Mouse (Mus musculus): ENCODE measurements around the gene Ugt1a6a. TPM values are rescaled to one million over a fixed set of nuclear protein-coding genes. Genes with fewer than 3 reads are reported as not detected.

The Ugt1a6a gene
- polyA plus RNA-seq, 1 experiment, result 16.4 TPM

DNA sequence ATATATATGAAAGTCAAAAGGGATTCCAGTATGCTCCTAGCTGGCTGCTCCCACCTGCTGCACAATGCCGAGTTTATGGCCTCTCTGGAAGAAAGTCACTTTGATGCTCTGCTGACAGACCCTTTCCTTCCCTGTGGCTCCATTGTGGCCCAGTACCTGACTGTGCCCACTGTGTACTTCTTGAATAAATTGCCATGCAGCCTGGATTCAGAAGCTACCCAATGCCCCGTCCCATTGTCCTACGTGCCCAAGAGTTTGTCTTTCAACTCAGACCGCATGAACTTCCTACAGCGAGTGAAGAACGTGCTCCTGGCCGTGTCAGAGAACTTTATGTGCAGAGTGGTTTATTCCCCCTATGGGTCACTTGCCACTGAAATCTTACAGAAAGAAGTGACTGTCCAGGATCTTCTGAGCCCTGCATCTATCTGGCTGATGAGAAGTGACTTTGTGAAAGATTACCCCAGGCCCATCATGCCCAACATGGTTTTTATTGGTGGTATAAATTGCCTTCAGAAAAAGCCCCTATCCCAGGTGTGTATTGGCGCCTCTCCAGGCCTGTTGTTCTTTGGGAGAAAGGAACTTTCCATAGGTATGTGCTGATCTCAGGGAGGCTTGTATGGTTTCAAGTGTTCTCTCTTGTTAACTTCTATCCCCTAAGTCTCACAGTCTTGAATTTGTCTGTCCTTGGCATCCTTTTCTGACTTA, 77.9 kb downstream of the Ugt1a6a start:
- TF ChIP-seq CTCF (IDR thresholded peaks at IDR 0.05; ENCODE audit: borderline replicate concordance, insufficient read depth, low read length), result no peak
- no peak for TF ChIP-seq POLR2A (IDR thresholded peaks at IDR 0.05; ENCODE audit: low read depth, low read length)
- Histone ChIP-seq H3K4me3 (ENCODE audit: insufficient read depth, low read length) (no peak overlapping the region), H3K27ac (ENCODE audit: insufficient read depth, low read length) (no peak overlapping the region), H3K4me1 (ENCODE audit: control insufficient read depth, insufficient read depth, low read length) (no peaks in the 10 kb centered on the region)

DNA sequence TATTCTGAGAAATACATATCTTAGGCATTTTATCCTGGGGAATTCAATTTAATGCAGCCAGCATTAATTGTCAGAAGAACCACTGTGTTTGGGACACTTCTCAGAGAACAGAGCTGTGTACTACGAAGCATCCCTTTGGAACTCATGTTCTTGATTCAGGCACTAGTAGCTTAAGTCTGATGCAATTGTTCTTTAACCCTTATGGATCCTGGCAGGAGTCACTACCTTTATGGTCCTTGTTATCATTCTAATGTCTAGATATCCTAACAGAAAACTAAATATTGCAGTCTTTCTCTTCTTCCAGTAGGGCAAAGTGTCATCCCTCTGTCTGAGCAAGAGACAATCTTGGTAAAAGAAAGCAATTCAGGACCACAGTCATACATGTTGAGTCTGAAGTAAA, 78.5 kb downstream of the Ugt1a6a start:
- TF ChIP-seq POLR2A (IDR thresholded peaks at IDR 0.05; ENCODE audit: low read depth, low read length) (no peak), CTCF (IDR thresholded peaks at IDR 0.05; ENCODE audit: borderline replicate concordance, insufficient read depth, low read length) (no peak)
- H3K4me1 ChIP-seq (ENCODE audit: control insufficient read depth, insufficient read depth, low read length), result no peaks in the 10 kb centered on the region
- no peak overlapping the region for H3K27ac ChIP-seq (ENCODE audit: insufficient read depth, low read length)
- no peak overlapping the region for H3K4me3 ChIP-seq (ENCODE audit: insufficient read depth, low read length)

GRCm38 (mm10) chr1:88213766-88214461, 79.3 kb downstream of the Ugt1a6a start:
- Histone ChIP-seq H3K4me1 (ENCODE audit: control insufficient read depth, insufficient read depth, low read length) (no peaks in the 10 kb centered on the region), H3K4me3 (ENCODE audit: insufficient read depth, low read length) (no peak overlapping the region), H3K27ac (ENCODE audit: insufficient read depth, low read length) (no peak overlapping the region)
- TF ChIP-seq CTCF (IDR thresholded peaks at IDR 0.05; ENCODE audit: borderline replicate concordance, insufficient read depth, low read length), result no peak
- no peak for TF ChIP-seq POLR2A (IDR thresholded peaks at IDR 0.05; ENCODE audit: low read depth, low read length)

DNA sequence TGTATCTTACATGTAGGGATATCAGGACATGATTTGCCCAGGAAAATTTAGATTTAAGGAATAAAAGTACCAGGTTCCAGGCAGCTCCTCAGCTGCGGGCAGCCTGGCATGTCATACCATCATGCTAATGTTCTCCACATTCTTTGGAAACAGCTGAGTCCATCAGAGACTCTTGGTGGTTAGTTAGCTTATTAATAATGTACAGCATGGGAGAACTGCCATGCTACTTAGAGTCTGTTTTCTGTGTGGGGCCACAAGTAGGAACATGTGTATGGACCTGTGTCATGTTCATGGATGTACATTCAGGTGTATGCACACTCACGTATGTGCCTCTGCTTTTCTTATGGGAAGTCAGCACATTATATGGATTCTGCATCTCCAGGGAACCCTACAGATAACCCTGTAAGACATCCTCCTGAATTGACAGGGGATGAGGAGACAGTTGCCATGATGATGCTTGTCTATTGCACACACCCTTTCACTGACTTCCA, 79.9 kb downstream of the Ugt1a6a start:
- H3K4me3 ChIP-seq (ENCODE audit: insufficient read depth, low read length), result no peak overlapping the region
- TF ChIP-seq POLR2A (IDR thresholded peaks at IDR 0.05; ENCODE audit: low read depth, low read length) (no peak), CTCF (IDR thresholded peaks at IDR 0.05; ENCODE audit: borderline replicate concordance, insufficient read depth, low read length) (no peak)
- no peaks in the 10 kb centered on the region for H3K4me1 ChIP-seq (ENCODE audit: control insufficient read depth, insufficient read depth, low read length)
- H3K27ac ChIP-seq (ENCODE audit: insufficient read depth, low read length), result no peak overlapping the region

- H3K4me3 ChIP-seq (ENCODE audit: insufficient read depth, low read length), result no peak overlapping the region
- no peak overlapping the region for H3K27ac ChIP-seq (ENCODE audit: insufficient read depth, low read length)
- no peaks in the 10 kb centered on the region for H3K4me1 ChIP-seq (ENCODE audit: control insufficient read depth, insufficient read depth, low read length)
- TF ChIP-seq CTCF (IDR thresholded peaks at IDR 0.05; ENCODE audit: borderline replicate concordance, insufficient read depth, low read length) (no peak), POLR2A (IDR thresholded peaks at IDR 0.05; ENCODE audit: low read depth, low read length) (no peak)
These were observed 81.1 kb downstream of the Ugt1a6a start for GRCm38 (mm10) chr1:88215466-88216380.

- Histone ChIP-seq H3K4me3 (ENCODE audit: insufficient read depth, low read length) (no peak overlapping the region), H3K27ac (ENCODE audit: insufficient read depth, low read length) (no peak overlapping the region), H3K4me1 (ENCODE audit: control insufficient read depth, insufficient read depth, low read length) (no peaks in the 10 kb centered on the region)
- TF ChIP-seq CTCF (IDR thresholded peaks at IDR 0.05; ENCODE audit: borderline replicate concordance, insufficient read depth, low read length) (no peak), POLR2A (IDR thresholded peaks at IDR 0.05; ENCODE audit: low read depth, low read length) (no peak)
These were observed 81.9 kb downstream of the Ugt1a6a start for GRCm38 (mm10) chr1:88216551-88216950.

GRCm38 (mm10) chr1:88217144-88217543, 82.5 kb downstream of the Ugt1a6a start:
- H3K4me1 ChIP-seq (ENCODE audit: control insufficient read depth, insufficient read depth, low read length), result no peaks in the 10 kb centered on the region
- no peak overlapping the region for H3K4me3 ChIP-seq (ENCODE audit: insufficient read depth, low read length)
- H3K27ac ChIP-seq (ENCODE audit: insufficient read depth, low read length), result no peak overlapping the region
- no peak for TF ChIP-seq CTCF (IDR thresholded peaks at IDR 0.05; ENCODE audit: borderline replicate concordance, insufficient read depth, low read length)
- TF ChIP-seq POLR2A (IDR thresholded peaks at IDR 0.05; ENCODE audit: low read depth, low read length), result no peak

DNA sequence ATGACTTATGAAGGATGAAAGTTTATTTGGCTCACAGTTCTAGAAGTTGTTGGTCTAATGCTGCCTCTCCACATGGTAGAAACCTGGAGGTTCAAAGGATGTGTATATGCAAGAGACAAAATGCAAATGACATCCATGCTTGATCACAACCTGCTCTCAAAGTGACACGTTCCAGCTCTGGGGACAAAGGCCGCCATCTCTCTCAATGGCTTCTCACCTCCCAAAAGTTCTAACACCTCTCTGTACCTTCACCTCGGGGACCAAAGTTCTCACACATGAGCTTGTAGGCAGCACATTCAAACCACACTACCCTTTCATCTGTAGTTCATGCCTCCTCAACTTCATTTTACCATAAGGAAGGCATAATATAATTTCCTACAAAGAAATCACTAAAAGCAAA, 83.0 kb downstream of the Ugt1a6a start:
- H3K4me1 ChIP-seq (ENCODE audit: control insufficient read depth, insufficient read depth, low read length), result no peaks in the 10 kb centered on the region
- TF ChIP-seq CTCF (IDR thresholded peaks at IDR 0.05; ENCODE audit: borderline replicate concordance, insufficient read depth, low read length) (no peak), POLR2A (IDR thresholded peaks at IDR 0.05; ENCODE audit: low read depth, low read length) (no peak)
- no peak overlapping the region for H3K4me3 ChIP-seq (ENCODE audit: insufficient read depth, low read length)
- no peak overlapping the region for H3K27ac ChIP-seq (ENCODE audit: insufficient read depth, low read length)

DNA sequence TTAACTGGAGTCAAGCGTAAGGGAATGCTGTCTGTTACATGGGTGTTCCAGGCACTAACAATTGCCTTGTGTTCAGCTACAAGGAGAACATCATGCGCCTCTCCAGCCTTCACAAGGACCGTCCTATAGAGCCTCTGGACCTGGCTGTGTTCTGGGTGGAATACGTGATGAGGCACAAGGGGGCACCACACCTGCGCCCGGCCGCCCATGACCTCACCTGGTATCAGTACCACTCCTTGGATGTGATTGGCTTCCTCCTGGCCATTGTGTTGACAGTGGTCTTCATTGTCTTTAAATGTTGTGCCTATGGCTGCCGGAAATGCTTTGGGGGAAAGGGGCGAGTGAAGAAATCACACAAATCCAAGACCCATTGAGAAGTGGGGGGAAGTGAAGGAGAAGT, 83.4 kb downstream of the Ugt1a6a start:
- TF ChIP-seq CTCF (IDR thresholded peaks at IDR 0.05; ENCODE audit: borderline replicate concordance, insufficient read depth, low read length), result no peak
- no peak for TF ChIP-seq POLR2A (IDR thresholded peaks at IDR 0.05; ENCODE audit: low read depth, low read length)
- H3K27ac ChIP-seq (ENCODE audit: insufficient read depth, low read length), result no peak overlapping the region
- no peak overlapping the region for H3K4me3 ChIP-seq (ENCODE audit: insufficient read depth, low read length)
- no peaks in the 10 kb centered on the region for H3K4me1 ChIP-seq (ENCODE audit: control insufficient read depth, insufficient read depth, low read length)
